ENCODE assay signal across 8 mouse cellular contexts in the genomic region with DNA sequence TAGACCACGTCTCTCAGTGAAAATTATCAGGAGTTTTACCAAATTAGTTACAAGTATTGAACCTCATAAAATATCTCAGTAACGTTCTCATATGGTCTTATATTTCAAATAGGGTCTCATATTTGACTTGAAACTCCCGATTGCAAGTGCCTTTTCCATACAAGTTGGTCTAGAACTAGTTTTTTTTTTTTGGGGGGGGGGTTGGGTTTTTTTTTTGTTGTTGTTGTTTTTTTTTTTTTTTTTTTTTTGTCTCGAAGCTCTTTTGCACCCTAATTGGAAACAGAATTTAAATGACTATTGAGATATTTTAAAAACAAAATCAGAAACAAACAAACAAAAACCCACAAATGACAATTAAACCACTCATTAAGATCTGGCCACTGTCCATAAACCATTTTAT. TPM values are rescaled to one million over a fixed set of nuclear protein-coding genes. Genes with fewer than 3 reads are reported as not detected.
DNase-seq lines count a peak whose midpoint lies in the region; ATAC-seq and TF ChIP-seq lines count a peak whose summit lies in the region.
"Had no signal": no experiment of that assay in that cellular context is flagged by ENCODE, and none has a peak within 500 bp of the region (broad histone marks: within the 10 kb centered on the region; RNA-seq: fewer than 3 reads in every experiment).

No protein-coding gene starts in this region.

- no peak for TF ChIP-seq POLR2A in lung, adult 2 months (IDR thresholded peaks at IDR 0.05; ENCODE audit: borderline replicate concordance, extremely low read depth, low read depth, low read length)

- H3K9me3 ChIP-seq in lung, embryonic 15.5 days = no peaks in the 10 kb centered on the region
- no peaks in the 10 kb centered on the region for H3K9me3 ChIP-seq in forebrain, embryonic 13.5 days (replicated peaks)
- H3K9me3 ChIP-seq in limb, embryonic 13.5 days = no peaks in the 10 kb centered on the region
- H3K9me3 ChIP-seq in stomach, embryonic 15.5 days = no peaks in the 10 kb centered on the region

- 63% methylated on average over 4 of the region's 4 CpGs for WGBS in lung, embryonic 15.5 days
- 64% methylated on average over 4 of the region's 4 CpGs for WGBS in lung, adult 2 months
- 70% methylated on average over 4 of the region's 4 CpGs for WGBS in forebrain, embryonic 13.5 days
- 72% methylated on average over 4 of the region's 4 CpGs for WGBS in limb, embryonic 13.5 days
- 66% methylated on average over 4 of the region's 4 CpGs for WGBS in stomach, embryonic 15.5 days

- H3K27me3 ChIP-seq in lung, embryonic 15.5 days = no peaks in the 10 kb centered on the region
- no peaks in the 10 kb centered on the region for H3K27me3 ChIP-seq in forebrain, embryonic 13.5 days
- no peaks in the 10 kb centered on the region for H3K27me3 ChIP-seq in limb, embryonic 13.5 days
- H3K27me3 ChIP-seq in stomach, embryonic 15.5 days (replicated peaks) = no peaks in the 10 kb centered on the region

- H3K4me3 ChIP-seq in lung, embryonic 15.5 days = peak overlapping the region; percentile 72; the same call in 1 of the 2 replicates
- no peak overlapping the region for H3K4me3 ChIP-seq in lung, adult 2 months (replicated peaks; ENCODE audit: extremely low read depth, low read depth, low read length)
- H3K4me3 ChIP-seq in forebrain, embryonic 13.5 days = peak overlapping the region; percentile 67; the same call in 1 of the 2 replicates
- peak overlapping the region; percentile 70 for H3K4me3 ChIP-seq in limb, embryonic 13.5 days
- H3K4me3 ChIP-seq in stomach, embryonic 15.5 days (replicated peaks) = no peak overlapping the region; the same call in 1 of the 2 replicates

- ATAC-seq in lung, embryonic 15.5 days (ENCODE audit: borderline replicate concordance, extremely low read depth, low FRiP score, low TSS enrichment) = no peak
- ATAC-seq in forebrain, embryonic 13.5 days = no peak
- ATAC-seq in limb, embryonic 13.5 days (ENCODE audit: low FRiP score, low read depth) = no peak
- ATAC-seq in stomach, embryonic 15.5 days (ENCODE audit: insufficient read depth, low FRiP score, low read depth) = no peak

- H3K27ac ChIP-seq in lung, embryonic 15.5 days = no peak overlapping the region
- H3K27ac ChIP-seq in forebrain, embryonic 13.5 days = no peak overlapping the region
- no peak overlapping the region for H3K27ac ChIP-seq in limb, embryonic 13.5 days
- H3K27ac ChIP-seq in stomach, embryonic 15.5 days = no peak overlapping the region

- H3K4me2 ChIP-seq in lung, embryonic 15.5 days = peak overlapping the region; percentile 85
- peak overlapping the region; percentile 89 for H3K4me2 ChIP-seq in forebrain, embryonic 13.5 days
- H3K4me2 ChIP-seq in limb, embryonic 13.5 days (replicated peaks) = peak overlapping the region; percentile 87; the same call in 1 of the 2 replicates
- H3K4me2 ChIP-seq in stomach, embryonic 15.5 days = peak overlapping the region; percentile 86

- no peak for TF ChIP-seq CTCF in lung, adult 2 months (IDR thresholded peaks at IDR 0.05; ENCODE audit: insufficient read depth, low read length)

- peaks cover 9% of the 10 kb centered on the region for H3K4me1 ChIP-seq in lung, embryonic 15.5 days
- peaks cover 2% of the 10 kb centered on the region; the same call in 1 of the 2 replicates for H3K4me1 ChIP-seq in lung, adult 2 months (ENCODE audit: control insufficient read depth, insufficient read depth, low read length)
- H3K4me1 ChIP-seq in forebrain, embryonic 13.5 days = peaks cover 10% of the 10 kb centered on the region
- H3K4me1 ChIP-seq in limb, embryonic 13.5 days = peaks cover 4% of the 10 kb centered on the region; the same call in 1 of the 2 replicates
- H3K4me1 ChIP-seq in stomach, embryonic 15.5 days = 0 out of 2 replicates have a peak, but pooled peaks cover 2% of the 10 kb centered on the region

- peaks cover 19% of the 10 kb centered on the region for H3K36me3 ChIP-seq in lung, embryonic 15.5 days
- H3K36me3 ChIP-seq in forebrain, embryonic 13.5 days (ENCODE audit: poor library complexity, severe bottlenecking) = peaks cover 30% of the 10 kb centered on the region
- peaks cover 28% of the 10 kb centered on the region for H3K36me3 ChIP-seq in limb, embryonic 13.5 days
- H3K36me3 ChIP-seq in stomach, embryonic 15.5 days = peaks cover 16% of the 10 kb centered on the region; the same call in 1 of the 2 replicates

- H3K9ac ChIP-seq in lung, embryonic 15.5 days = 0 out of 2 replicates have a peak overlapping the region, but pooled peaks have one; percentile 6
- H3K9ac ChIP-seq in forebrain, embryonic 13.5 days = no peak overlapping the region
- no peak overlapping the region for H3K9ac ChIP-seq in limb, embryonic 13.5 days
- H3K9ac ChIP-seq in stomach, embryonic 15.5 days = no peak overlapping the region

- no peak for DNase-seq in lung, adult 2 months
- DNase-seq in B cell, adult 2 months = no peak
- DNase-seq in adrenal gland, adult (ENCODE audit: inconsistent age in 2 of 2, low spot score in 1 of 2) = no peak

RNA-seq across cellular contexts. Expression of a gene that starts 1.3 kb away (rescaled TPM):
- polyA plus RNA-seq in lung, embryonic 15.5 days (2015; fragmentation: Nextera tagmentation; extraction: Ambion mirVana) = 19.2 and 19.4 TPM in 2 replicates
- polyA plus RNA-seq in lung, adult 2 months (2012; rRNA removed) = 42.1 and 57.2 TPM in 2 replicates
- 37.4 and 37.5 TPM in 2 replicates for polyA plus RNA-seq in forebrain, embryonic 13.5 days (2015; fragmentation: Nextera tagmentation; extraction: Ambion mirVana)
- polyA plus RNA-seq in limb, embryonic 13.5 days (2015; fragmentation: Nextera tagmentation; extraction: Ambion mirVana) = 22.2 and 25.2 TPM in 2 replicates
- 22.1 and 23.0 TPM in 2 replicates for polyA plus RNA-seq in stomach, embryonic 15.5 days (2015; fragmentation: Nextera tagmentation; extraction: Ambion mirVana)

RNA-seq across cellular contexts. Expression of a gene that starts 1.3 kb away (rescaled TPM):
- 2.6 and 3.2 TPM in 2 replicates for polyA plus RNA-seq in lung, embryonic 15.5 days (2015; fragmentation: Nextera tagmentation; extraction: Ambion mirVana)
- polyA plus RNA-seq in lung, adult 2 months (2012; rRNA removed) = 0.37 and 0.54 TPM in 2 replicates
- 3.9 and 4.6 TPM in 2 replicates for polyA plus RNA-seq in forebrain, embryonic 13.5 days (2015; fragmentation: Nextera tagmentation; extraction: Ambion mirVana)
- polyA plus RNA-seq in limb, embryonic 13.5 days (2015; fragmentation: Nextera tagmentation; extraction: Ambion mirVana) = 1.9 and 2.3 TPM in 2 replicates
- polyA plus RNA-seq in stomach, embryonic 15.5 days (2015; fragmentation: Nextera tagmentation; extraction: Ambion mirVana) = 1.4 and 2.2 TPM in 2 replicates
- polyA plus RNA-seq: small intestine, adult 2 months had no signal

RNA-seq across cellular contexts. Expression of a gene that starts 31.0 kb away (rescaled TPM):
- 36.4 and 38.6 TPM in 2 replicates for polyA plus RNA-seq in lung, embryonic 15.5 days (2015; fragmentation: Nextera tagmentation; extraction: Ambion mirVana)
- 3.0 and 5.8 TPM in 2 replicates for polyA plus RNA-seq in lung, adult 2 months (2012; rRNA removed)
- polyA plus RNA-seq in forebrain, embryonic 13.5 days (2015; fragmentation: Nextera tagmentation; extraction: Ambion mirVana) = 45.2 and 49.5 TPM in 2 replicates
- polyA plus RNA-seq in limb, embryonic 13.5 days (2015; fragmentation: Nextera tagmentation; extraction: Ambion mirVana) = 29.2 and 31.6 TPM in 2 replicates
- polyA plus RNA-seq in stomach, embryonic 15.5 days (2015; fragmentation: Nextera tagmentation; extraction: Ambion mirVana) = 37.0 and 37.8 TPM in 2 replicates

Comparison
In these comparisons a context has a peak if more than half of its experiments do, and no peak if none do; other contexts are left out.
1. H3K4me3 ChIP-seq: peak in lung, embryonic 15.5 days (single experiment), forebrain, embryonic 13.5 days (single experiment) and limb, embryonic 13.5 days (single experiment); none in lung, adult 2 months (single experiment) and stomach, embryonic 15.5 days (single experiment).
2. Peak in every context shown above with its lines, with median percentiles within 50 percentile points of each other: H3K4me2 ChIP-seq.